Mouse (Mus musculus) heart, postnatal 0 days (tissue): ENCODE data around the gene Ggcx.

Experiments used
- CTCF ChIP-seq: IDR thresholded peaks from 2 replicates; pipeline ENCODE4 v1.5.1; 2016; ENCODE audit warnings: antibody characterized with exemption, control low read depth, low read depth
- EP300 ChIP-seq: IDR thresholded peaks from 2 replicates; pipeline ENCODE4 v1.6.1; 2016; ENCODE audit warnings: antibody characterized with exemption, low read depth

GRCm38 (mm10) chr6:72366304-72366703, 47.8 kb upstream of the Ggcx start:
- no peak for TF ChIP-seq CTCF
- no peak for TF ChIP-seq EP300
